Mouse (Mus musculus) forebrain, embryonic 13.5 days (tissue): ENCODE data around the gene Jaml. TPM values are rescaled to one million over a fixed set of nuclear protein-coding genes. Genes with fewer than 3 reads are reported as not detected.
A peak's percentile ranks its signal among the peaks of the same experiment; 100 is the strongest.

ENCODE experiments used
- ATAC-seq: fragments of 200-750 bp; cut with Nextera tagmentation; 2 replicates; pipeline ENCODE4 v1.8.0; 2017
- H3K27ac ChIP-seq: fragments of 300-500 bp; sonication (generic); 2 replicates; pipeline ENCODE4 v1.5.1; 2015; ENCODE audit warnings: inconsistent platforms, mild to moderate bottlenecking, moderate library complexity
- H3K27me3 ChIP-seq: fragments of 300-500 bp; sonication (generic); 2 replicates; pipeline ENCODE4 v1.6.1; 2015; ENCODE audit warnings: mild to moderate bottlenecking, inconsistent platforms
- H3K36me3 ChIP-seq: fragments of 300-500 bp; sonication (generic); 2 replicates; pipeline ENCODE4 v1.6.1; 2015; ENCODE audit warnings: mild to moderate bottlenecking, inconsistent platforms; ENCODE audit not compliant: poor library complexity, severe bottlenecking
- H3K4me1 ChIP-seq: fragments of 300-500 bp; sonication (generic); 2 replicates; pipeline ENCODE4 v1.6.1; 2015; ENCODE audit warnings: inconsistent platforms
- H3K4me2 ChIP-seq: fragments of 300-500 bp; sonication (generic); 2 replicates; pipeline ENCODE4 v1.6.1; 2015; ENCODE audit warnings: inconsistent platforms, mild to moderate bottlenecking, moderate library complexity
- H3K4me3 ChIP-seq: fragments of 300-500 bp; sonication (generic); 2 replicates; pipeline ENCODE4 v1.5.1; 2015; ENCODE audit warnings: mild to moderate bottlenecking, inconsistent platforms
- H3K9ac ChIP-seq: fragments of 300-500 bp; sonication (generic); 2 replicates; pipeline ENCODE4 v1.6.1; 2015; ENCODE audit warnings: mild to moderate bottlenecking, inconsistent platforms
- H3K9me3 ChIP-seq: fragments of 300-500 bp; sonication (generic); replicated peaks from 2 replicates; pipeline ENCODE4 v1.6.1; 2016; ENCODE audit warnings: inconsistent platforms
- WGBS: fragments of 180-500 bp; shearing (Covaris S2); methylation state at CpG from one replicate; pipeline ENCODE4 v1.1.7; 2015; 5-methylcytosine and 5-hydroxymethylcytosine counted together
- polyA plus RNA-seq: library from polyadenylated mRNA; unstranded; fragments of >200 nt; fragmentation: Nextera tagmentation; extraction: Ambion mirVana; gene quantifications from 2 replicates; pipeline ENCODE4 v1.2.1, GENCODE M21; 2015

Gene Jaml
- polyA plus RNA-seq, 1 experiment from 2014 or later = not detected

DNA sequence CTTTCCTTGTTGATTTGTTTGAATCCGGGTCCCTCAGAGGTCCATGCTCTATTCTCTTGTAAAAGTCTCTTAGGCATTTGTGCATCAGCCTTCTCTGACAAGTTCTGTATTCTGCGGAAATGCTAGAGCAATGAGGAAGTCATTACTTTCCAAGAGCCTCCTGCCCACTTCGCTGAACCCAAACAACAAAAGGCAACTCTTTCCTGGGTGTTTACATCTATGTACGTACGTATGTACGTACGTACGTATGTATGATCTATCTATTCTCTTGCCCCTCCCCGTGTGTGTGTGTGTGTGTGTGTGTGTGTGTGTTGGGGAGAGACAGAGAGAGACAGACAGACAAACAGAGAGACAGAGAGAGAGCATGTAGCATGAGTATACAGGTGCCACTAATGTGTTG lies 37.8 kb downstream of the Jaml start:
- peaks cover 29% of the 10 kb centered on the region for H3K27me3 ChIP-seq
- no peak overlapping the region for H3K27ac ChIP-seq
- no peaks in the 10 kb centered on the region for H3K9me3 ChIP-seq
- H3K4me2 ChIP-seq = no peak overlapping the region
- whole genome bisulfite sequencing = 72% methylated on average over 9 of the region's 9 CpGs
- peaks cover 15% of the 10 kb centered on the region for H3K4me1 ChIP-seq
- H3K9ac ChIP-seq = no peak overlapping the region
- H3K36me3 ChIP-seq = no peaks in the 10 kb centered on the region
- H3K4me3 ChIP-seq = no peak overlapping the region
- no peak for ATAC-seq

- Histone ChIP-seq H3K4me2 (peak within 1 kb of the TSS; percentile 69), H3K9me3 (no peaks in the 10 kb centered on the region), H3K27me3 (peaks cover 29% of the 10 kb centered on the region), H3K9ac (peak within 1 kb of the TSS; percentile 81), H3K27ac (peak within 1 kb of the TSS; percentile 75), H3K4me1 (peaks cover 23% of the 10 kb centered on the region), H3K4me3 (peak within 1 kb of the TSS; percentile 61), H3K36me3 (no peaks in the 10 kb centered on the region)
- 0% methylated on average over 13 of the region's 13 CpGs for WGBS
- peak; percentile 58 for ATAC-seq
Observed at GRCm38 (mm10) chr9:45117741-45118431, 38.9 kb downstream of the Jaml start, which contains the start of gene Scn2b. Scn2b (plus strand) TSS chr9:45117782.

DNA sequence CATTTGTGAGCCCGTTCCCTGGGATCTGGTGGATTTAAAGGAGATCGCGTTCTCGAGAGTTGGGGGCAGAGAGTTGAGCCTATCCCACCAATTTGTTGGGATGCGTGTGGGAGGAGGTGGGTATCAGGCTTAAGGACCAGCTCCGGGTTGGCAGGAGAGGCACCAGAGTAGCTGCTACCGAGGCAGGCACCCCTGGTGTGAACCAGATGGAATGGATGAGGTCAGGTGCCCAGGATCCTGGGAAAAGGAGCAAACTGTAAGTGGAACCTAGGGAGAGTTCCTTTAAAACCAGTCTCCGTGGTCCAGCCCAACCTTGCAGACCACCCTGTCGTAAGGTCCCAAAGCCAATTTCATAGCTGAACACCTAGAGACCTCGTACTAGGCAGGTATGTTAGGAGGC lies 39.6 kb downstream of the Jaml start:
- peak overlapping the region; percentile 61 for H3K4me3 ChIP-seq
- H3K4me2 ChIP-seq = peak overlapping the region; percentile 69
- ATAC-seq = no peak
- H3K36me3 ChIP-seq = no peaks in the 10 kb centered on the region
- peaks cover 23% of the 10 kb centered on the region for H3K4me1 ChIP-seq
- 33% methylated on average over 10 of the region's 10 CpGs for WGBS
- H3K9me3 ChIP-seq = no peaks in the 10 kb centered on the region
- H3K27me3 ChIP-seq = peaks cover 26% of the 10 kb centered on the region
- H3K27ac ChIP-seq = no peak overlapping the region
- H3K9ac ChIP-seq = peak overlapping the region; percentile 81

DNA sequence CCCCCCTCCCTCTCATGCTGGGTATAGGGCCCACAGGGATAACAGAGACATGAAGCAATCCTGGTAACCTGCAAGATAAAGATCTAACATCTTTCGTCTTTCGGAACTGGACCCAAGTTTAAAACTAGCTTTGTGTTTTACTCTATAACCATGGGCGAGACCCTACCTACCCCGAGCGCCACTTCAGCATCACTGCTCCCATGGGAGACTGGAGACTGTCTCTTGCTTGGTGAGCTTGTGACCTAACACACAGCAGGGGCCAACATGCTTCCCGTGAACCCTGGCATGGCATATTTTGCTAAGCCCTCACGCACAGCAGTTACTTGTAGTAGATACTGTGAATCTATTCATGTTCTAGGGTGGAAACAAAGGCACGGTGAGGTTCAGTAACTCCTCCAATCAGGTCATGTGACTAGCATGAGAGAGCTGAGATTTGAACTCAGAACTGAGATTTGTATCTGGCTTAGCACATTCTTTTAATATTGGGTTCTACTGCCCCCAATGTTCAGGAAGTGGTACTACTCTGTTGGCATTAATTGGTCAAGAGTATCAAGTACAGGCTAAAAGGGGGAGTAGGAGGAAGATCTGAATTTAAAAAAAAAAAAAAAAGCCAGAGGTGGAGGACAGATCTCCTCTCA lies 40.5 kb downstream of the Jaml start:
- Histone ChIP-seq H3K4me3 (no peak overlapping the region), H3K27ac (no peak overlapping the region), H3K9me3 (no peaks in the 10 kb centered on the region), H3K4me2 (peak overlapping the region; percentile 69), H3K9ac (no peak overlapping the region), H3K36me3 (no peaks in the 10 kb centered on the region), H3K27me3 (peaks cover 20% of the 10 kb centered on the region; the same call in 1 of the 2 replicates), H3K4me1 (peaks cover 23% of the 10 kb centered on the region)
- WGBS = 95% methylated on average over 8 of the region's 8 CpGs
- no peak for ATAC-seq

GRCm38 (mm10) chr9:45119954-45120530 lies 41.1 kb downstream of the Jaml start:
- Histone ChIP-seq H3K4me3 (no peak overlapping the region), H3K4me1 (peaks cover 23% of the 10 kb centered on the region), H3K4me2 (no peak overlapping the region), H3K36me3 (no peaks in the 10 kb centered on the region), H3K27ac (no peak overlapping the region), H3K27me3 (peaks cover 19% of the 10 kb centered on the region; the same call in 1 of the 2 replicates), H3K9ac (no peak overlapping the region), H3K9me3 (no peaks in the 10 kb centered on the region)
- WGBS = 87% methylated on average over 14 of the region's 14 CpGs
- ATAC-seq = no peak

GRCm38 (mm10) chr9:45120567-45120966 lies 41.6 kb downstream of the Jaml start:
- Histone ChIP-seq H3K4me1 (peaks cover 23% of the 10 kb centered on the region), H3K9ac (no peak overlapping the region; the same call in 1 of the 2 replicates), H3K9me3 (no peaks in the 10 kb centered on the region), H3K36me3 (peaks cover 5% of the 10 kb centered on the region; the same call in 1 of the 2 replicates), H3K4me3 (no peak overlapping the region), H3K27ac (no peak overlapping the region), H3K4me2 (no peak overlapping the region), H3K27me3 (peaks cover 19% of the 10 kb centered on the region; the same call in 1 of the 2 replicates)
- WGBS = 89% methylated on average over 6 of the region's 6 CpGs
- ATAC-seq = no peak

DNA sequence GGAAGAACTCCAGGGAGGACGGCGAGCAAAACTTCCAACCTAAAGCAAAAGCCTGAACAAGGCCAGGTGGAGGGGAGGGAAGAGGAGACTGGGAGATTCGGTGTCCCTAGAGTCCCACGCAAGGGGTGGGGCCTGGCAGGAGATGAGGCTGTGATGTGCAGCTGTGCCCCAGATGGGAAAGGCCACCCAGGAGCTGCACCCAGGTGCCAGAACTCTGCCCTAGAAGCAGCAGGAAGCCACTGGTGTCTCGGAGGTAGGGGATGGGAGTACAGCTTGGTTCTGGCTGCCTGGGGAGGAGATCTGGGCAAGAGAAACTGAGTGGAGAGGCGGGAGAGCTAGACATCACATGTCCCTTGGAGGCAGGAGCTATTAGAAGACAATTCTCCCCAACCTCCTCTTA lies 42.0 kb downstream of the Jaml start:
- Histone ChIP-seq H3K4me2 (no peak overlapping the region), H3K27ac (no peak overlapping the region), H3K4me1 (peaks cover 20% of the 10 kb centered on the region), H3K9me3 (no peaks in the 10 kb centered on the region), H3K4me3 (no peak overlapping the region), H3K9ac (peak overlapping the region; percentile 8; the same call in 1 of the 2 replicates), H3K36me3 (peaks cover 7% of the 10 kb centered on the region; the same call in 1 of the 2 replicates), H3K27me3 (peaks cover 19% of the 10 kb centered on the region; the same call in 1 of the 2 replicates)
- ATAC-seq = no peak
- 61% methylated on average over 6 of the region's 6 CpGs for WGBS

GRCm38 (mm10) chr9:45121769-45122168 lies 42.8 kb downstream of the Jaml start:
- no peaks in the 10 kb centered on the region for H3K9me3 ChIP-seq
- H3K9ac ChIP-seq = peak overlapping the region; percentile 43; the same call in 1 of the 2 replicates
- H3K4me3 ChIP-seq = peak overlapping the region; percentile 16
- H3K4me2 ChIP-seq = peak overlapping the region; percentile 51
- peaks cover 11% of the 10 kb centered on the region; the same call in 1 of the 2 replicates for H3K36me3 ChIP-seq
- H3K27ac ChIP-seq = no peak overlapping the region
- 1% methylated on average over 10 of the region's 10 CpGs for WGBS
- ATAC-seq = peak; percentile 62
- H3K4me1 ChIP-seq = peaks cover 19% of the 10 kb centered on the region
- H3K27me3 ChIP-seq = peaks cover 12% of the 10 kb centered on the region; the same call in 1 of the 2 replicates

GRCm38 (mm10) chr9:45122209-45122761 lies 43.3 kb downstream of the Jaml start:
- Histone ChIP-seq H3K9me3 (no peaks in the 10 kb centered on the region), H3K4me3 (peak overlapping the region; percentile 16), H3K27ac (no peak overlapping the region), H3K4me1 (peaks cover 19% of the 10 kb centered on the region), H3K4me2 (peak overlapping the region; percentile 51), H3K27me3 (peaks cover 8% of the 10 kb centered on the region; the same call in 1 of the 2 replicates), H3K36me3 (peaks cover 11% of the 10 kb centered on the region; the same call in 1 of the 2 replicates), H3K9ac (peak overlapping the region; percentile 43; the same call in 1 of the 2 replicates)
- WGBS = 12% methylated on average over 9 of the region's 9 CpGs
- ATAC-seq = peak; percentile 31

GRCm38 (mm10) chr9:45125211-45125610 lies 46.2 kb downstream of the Jaml start:
- H3K27ac ChIP-seq = no peak overlapping the region
- H3K4me3 ChIP-seq = no peak overlapping the region
- no peak for ATAC-seq
- no peaks in the 10 kb centered on the region for H3K9me3 ChIP-seq
- H3K4me2 ChIP-seq = no peak overlapping the region
- H3K36me3 ChIP-seq = peaks cover 11% of the 10 kb centered on the region; the same call in 1 of the 2 replicates
- no peak overlapping the region for H3K9ac ChIP-seq
- H3K4me1 ChIP-seq = peaks cover 13% of the 10 kb centered on the region
- WGBS = 94% methylated on average over 13 of the region's 14 CpGs
- peaks cover 7% of the 10 kb centered on the region; the same call in 1 of the 2 replicates for H3K27me3 ChIP-seq

- H3K27me3 ChIP-seq = 0 out of 2 replicates have a peak, but pooled peaks cover 10% of the 10 kb centered on the region
- peaks cover 11% of the 10 kb centered on the region for H3K4me1 ChIP-seq
- H3K27ac ChIP-seq = no peak overlapping the region
- H3K9me3 ChIP-seq = no peaks in the 10 kb centered on the region
- H3K4me3 ChIP-seq = no peak overlapping the region
- no peak overlapping the region for H3K9ac ChIP-seq
- WGBS = 58% methylated on average over 7 of the region's 7 CpGs
- H3K4me2 ChIP-seq = no peak overlapping the region
- ATAC-seq = no peak
- peaks cover 11% of the 10 kb centered on the region; the same call in 1 of the 2 replicates for H3K36me3 ChIP-seq
Observed at GRCm38 (mm10) chr9:45126941-45127340, 48.0 kb downstream of the Jaml start.
